Comparison of ENCODE assay signal across 18 mouse cellular contexts in the genomic region with DNA sequence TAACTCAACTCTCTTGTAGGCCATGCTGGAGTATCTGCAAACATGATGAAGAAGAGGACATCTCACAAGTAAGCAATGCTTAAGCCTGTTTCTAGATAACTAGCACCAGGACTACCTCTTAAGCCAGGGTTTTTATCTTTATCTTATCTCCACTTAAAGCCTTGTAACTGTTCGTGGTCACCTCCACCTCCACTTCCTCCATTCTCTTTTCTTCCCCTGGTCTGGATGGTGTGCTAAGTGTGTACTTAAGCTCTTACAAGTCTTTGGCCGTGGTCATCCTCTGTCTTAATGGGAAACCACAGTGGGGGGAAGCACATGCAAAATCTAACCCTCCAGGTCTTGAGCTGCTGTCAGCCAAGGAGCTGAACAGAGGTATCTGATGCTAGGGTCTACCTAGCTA. TPM values are rescaled to one million over a fixed set of nuclear protein-coding genes. Genes with fewer than 3 reads are reported as not detected.
DNase-seq lines count a peak whose midpoint lies in the region; ATAC-seq and TF ChIP-seq lines count a peak whose summit lies in the region.
"Had no signal": no experiment of that assay in that cellular context is flagged by ENCODE, and none has a peak within 500 bp of the region (broad histone marks: within the 10 kb centered on the region; RNA-seq: fewer than 3 reads in every experiment).

No protein-coding gene starts in this region.

- no peak overlapping the region for H3K9ac ChIP-seq in kidney, embryonic 16.5 days (replicated peaks; ENCODE audit: low read length)
- no peak overlapping the region for H3K9ac ChIP-seq in ES-Bruce4 (ENCODE audit: low read depth, poor library complexity, severe bottlenecking)
- H3K9ac ChIP-seq: embryonic facial prominence, embryonic 13.5 days; forebrain, embryonic 12.5 days; hindbrain, embryonic 13.5 days; intestine, embryonic 15.5 days had no signal

- peaks cover 19% of the 10 kb centered on the region; the same call in 1 of the 2 replicates for H3K4me1 ChIP-seq in kidney, embryonic 16.5 days (ENCODE audit: insufficient read depth, low read length)
- peaks cover 13% of the 10 kb centered on the region for H3K4me1 ChIP-seq in ES-Bruce4 (ENCODE audit: control insufficient read depth, insufficient read depth, low read length)

- no peak overlapping the region for H3K4me2 ChIP-seq in kidney, embryonic 16.5 days (replicated peaks; ENCODE audit: low read depth, low read length)
- H3K4me2 ChIP-seq: embryonic facial prominence, embryonic 13.5 days; forebrain, embryonic 12.5 days; hindbrain, embryonic 13.5 days; intestine, embryonic 15.5 days had no signal

- no peaks in the 10 kb centered on the region for H3K27me3 ChIP-seq in kidney, embryonic 16.5 days (ENCODE audit: insufficient read depth, low read length)
- no peaks in the 10 kb centered on the region for H3K27me3 ChIP-seq in ES-Bruce4 (ENCODE audit: control insufficient read depth, insufficient read depth, low read length, poor library complexity, severe bottlenecking)
- H3K27me3 ChIP-seq: embryonic facial prominence, embryonic 13.5 days; forebrain, embryonic 12.5 days; hindbrain, embryonic 13.5 days; intestine, embryonic 15.5 days had no signal

- 94% methylated on average over 2 of the region's 2 CpGs for WGBS in kidney, embryonic 16.5 days

- no peak for TF ChIP-seq CTCF in ES-Bruce4 (IDR thresholded peaks at IDR 0.05; ENCODE audit: low read depth, low read length)

- TF ChIP-seq POLR2A in ES-Bruce4 (IDR thresholded peaks at IDR 0.05; ENCODE audit: insufficient read depth, low read length): no peak

- H3K4me3 ChIP-seq in kidney, embryonic 16.5 days (ENCODE audit: low read length): no peak overlapping the region
- no peak overlapping the region for H3K4me3 ChIP-seq in ES-Bruce4 (ENCODE audit: low read depth, low read length)
- H3K4me3 ChIP-seq: embryonic facial prominence, embryonic 13.5 days; forebrain, embryonic 12.5 days; hindbrain, embryonic 13.5 days; intestine, embryonic 15.5 days had no signal

- peak overlapping the region; percentile 1; the same call in 1 of the 2 replicates for H3K27ac ChIP-seq in kidney, embryonic 16.5 days (ENCODE audit: low read length)
- 0 out of 2 replicates have a peak overlapping the region, but pooled peaks have one; percentile 5 for H3K27ac ChIP-seq in ES-Bruce4 (ENCODE audit: insufficient read depth, low read length)
- H3K27ac ChIP-seq: embryonic facial prominence, embryonic 13.5 days; forebrain, embryonic 12.5 days; hindbrain, embryonic 13.5 days; intestine, embryonic 15.5 days had no signal

- TF ChIP-seq EP300 in ES-Bruce4 (IDR thresholded peaks at IDR 0.05; ENCODE audit: insufficient read depth, low read depth, low read length): no peak

- no peak for DNase-seq in kidney, adult 8-10 months
- DNase-seq in 416B (ENCODE audit: low read depth): peak; percentile 83
- no peak for DNase-seq in layer of hippocampus, adult 11-12 months (ENCODE audit: low spot score)
- no peak for DNase-seq in left cerebral cortex, adult 11 months (ENCODE audit: low spot score)
- DNase-seq in adrenal gland, adult 8-10 months: no peak
- DNase-seq: adrenal gland, postnatal 10 days; cerebellum, adult 11 months; cerebellum, adult 8-10 months; gastrocnemius, postnatal 10 days; heart, postnatal 14 days had no signal

- ATAC-seq in kidney, embryonic 16.5 days (ENCODE audit: low FRiP score, low TSS enrichment): no peak
- ATAC-seq in granulocyte monocyte progenitor cell, adult 5-6 weeks (replicated peaks; ENCODE audit: poor library complexity, severe bottlenecking): peak; percentile 59
- ATAC-seq: forebrain, embryonic 16.5 days; intestine, embryonic 15.5 days had no signal

- H3K36me3 ChIP-seq in kidney, embryonic 16.5 days (ENCODE audit: insufficient read depth, low read length): peaks cover 18% of the 10 kb centered on the region
- H3K36me3 ChIP-seq in ES-Bruce4 (ENCODE audit: control insufficient read depth, insufficient read depth, low read length, poor library complexity, severe bottlenecking): peaks cover 9% of the 10 kb centered on the region

- no peaks in the 10 kb centered on the region for H3K9me3 ChIP-seq in kidney, embryonic 16.5 days (ENCODE audit: low read length)
- no peaks in the 10 kb centered on the region for H3K9me3 ChIP-seq in ES-Bruce4 (replicated peaks; ENCODE audit: control insufficient read depth, insufficient read depth, low read length, poor library complexity, severe bottlenecking)
- H3K9me3 ChIP-seq: embryonic facial prominence, embryonic 13.5 days; forebrain, embryonic 12.5 days; hindbrain, embryonic 13.5 days; intestine, embryonic 15.5 days had no signal

RNA-seq across cellular contexts. Expression of a gene that starts 27.2 kb away (rescaled TPM):
- 92.2 and 94.0 TPM in 2 replicates for polyA plus RNA-seq in kidney, embryonic 16.5 days (2015; fragmentation: Nextera tagmentation; extraction: Ambion mirVana)
- polyA plus RNA-seq in ES-Bruce4 (2011; ENCODE audit: insufficient read depth, insufficient read length, low read depth, missing spikeins): 72.0 and 72.3 TPM in 2 replicates
- total RNA-seq in granulocyte monocyte progenitor cell, adult 5-6 weeks (2014; fragmentation: Nextera tagmentation): 47.2 and 47.7 TPM in 2 replicates
- total RNA-seq in granulocyte monocyte progenitor cell, adult 5-6 weeks (2017): 38.5 and 39.7 TPM in 2 replicates
- 10 to 100 TPM; 61.3 to 93.0 (median 83.8) TPM for total RNA-seq in adrenal gland, adult 8-10 months (2022)

RNA-seq across cellular contexts. Expression of a gene that starts 42.9 kb away (rescaled TPM):
- 1.1 and 1.2 TPM in 2 replicates for polyA plus RNA-seq in kidney, embryonic 16.5 days (2015; fragmentation: Nextera tagmentation; extraction: Ambion mirVana)
- 2.4 and 2.6 TPM in 2 replicates for polyA plus RNA-seq in ES-Bruce4 (2011; ENCODE audit: insufficient read depth, insufficient read length, low read depth, missing spikeins)
- not detected in 2 replicates for total RNA-seq in granulocyte monocyte progenitor cell, adult 5-6 weeks (2014; fragmentation: Nextera tagmentation)
- not detected in 2 replicates for total RNA-seq in granulocyte monocyte progenitor cell, adult 5-6 weeks (2017)
- total RNA-seq in adrenal gland, adult 8-10 months (2022): under 1 TPM in 2 of 4 experiments, not detected in 2; 0.45 to 0.65 TPM
